Mouse (Mus musculus): ENCODE results near the gene Slfn9.

DNA sequence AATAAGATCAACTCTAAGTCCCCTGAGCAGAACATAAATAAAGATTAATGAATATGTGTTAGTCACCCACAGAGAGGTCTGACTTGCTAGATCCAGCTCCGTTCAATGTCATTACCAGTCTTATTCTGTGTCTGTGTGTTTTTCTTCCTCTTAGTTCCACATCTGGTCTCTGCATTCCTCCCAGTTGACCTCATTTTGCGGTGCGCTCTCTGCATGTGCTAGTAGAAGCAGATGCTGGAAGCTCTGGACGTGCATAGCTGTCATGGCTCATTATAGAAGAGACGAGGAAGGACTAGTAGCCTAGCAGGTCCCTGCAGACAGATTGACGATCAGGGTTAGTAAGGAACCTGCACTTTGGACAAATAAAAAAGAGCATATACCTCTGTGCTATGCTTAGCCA, 48.3 kb downstream of the Slfn9 start:
- TF ChIP-seq POLR2A (IDR thresholded peaks at IDR 0.05; ENCODE audit: insufficient read length, low read depth) (no peak), MYOG (IDR thresholded peaks at IDR 0.05; ENCODE audit: control insufficient read depth in 1 of 3, insufficient read depth in 1 of 3, insufficient read length in 2 of 3, low read depth in 2 of 3) (no peak), USF1 (IDR thresholded peaks at IDR 0.05; ENCODE audit: low read depth) (no peak), MYOD1 (IDR thresholded peaks at IDR 0.05; ENCODE audit: control insufficient read depth in 1 of 3, insufficient read length in 2 of 3, low read depth in 2 of 3) (no peak), CEBPB (IDR thresholded peaks at IDR 0.05; ENCODE audit: insufficient read depth, poor library complexity, severe bottlenecking) (no peak)
